Mouse (Mus musculus) embryonic stem cell, embryonic (primary cell): ENCODE measurements around the gene Elmod2.

Source experiments
- CTCF ChIA-PET, 4 experiments: fragments of 300-600 bp in 2 of 4; fragments of 350-600 bp in 2 of 4; sonication (Branson Sonifier 250); formaldehyde crosslinking; loops; one replicate each; lab custom pipeline; 2022; ENCODE audit warnings: inconsistent platforms in 2 of 4; lab: Charles Lee
- POLR2A ChIA-PET, 4 experiments: fragments of 300-600 bp in 2 of 4; fragments of 350-600 bp in 2 of 4; sonication (Branson Sonifier 250); formaldehyde crosslinking; loops; one replicate each; lab custom pipeline; 2022; ENCODE audit warnings: antibody characterized with exemption in 4 of 4, inconsistent platforms in 1 of 4; lab: Charles Lee

The Elmod2 gene

GRCm38 (mm10) chr8:83331899-83332697, at the start of gene Elmod2:
Gene Elmod2 (minus strand): TSS chr8:83332486.
- ChIA-PET CTCF (interaction anchor here in 2 of 4 experiments (0.7 to 1.7 kb wide), 5 partner anchors 9 to 72 kb away, joined by 3 to 6 read pairs (median 4); no protein-coding TSS in a partner anchor), POLR2A (interaction anchor here in 3 of 4 experiments (0.9 to 1.7 kb wide), 13 partner anchors 9 to 264 kb away, joined by 3 to 7 read pairs (median 4); partner anchors contain the start of genes Mgat4d (in 1 of the 3), Ndufb7 (in 1 of the 3) and Tbc1d9 (in 1 of the 3))

GRCm38 (mm10) chr8:83381016-83381415, 48.7 kb upstream of the Elmod2 start:
- ChIA-PET CTCF (interaction anchor here in 2 of 4 experiments (0.6 to 0.7 kb wide), 3 partner anchors 23 to 117 kb away, joined by 3 to 5 read pairs (median 5); no protein-coding TSS in a partner anchor), POLR2A (interaction anchor here in 2 of 4 experiments (0.6 to 1.1 kb wide), 3 partner anchors 10 to 406 kb away, joined by 3 read pairs; no protein-coding TSS in a partner anchor)

DNA sequence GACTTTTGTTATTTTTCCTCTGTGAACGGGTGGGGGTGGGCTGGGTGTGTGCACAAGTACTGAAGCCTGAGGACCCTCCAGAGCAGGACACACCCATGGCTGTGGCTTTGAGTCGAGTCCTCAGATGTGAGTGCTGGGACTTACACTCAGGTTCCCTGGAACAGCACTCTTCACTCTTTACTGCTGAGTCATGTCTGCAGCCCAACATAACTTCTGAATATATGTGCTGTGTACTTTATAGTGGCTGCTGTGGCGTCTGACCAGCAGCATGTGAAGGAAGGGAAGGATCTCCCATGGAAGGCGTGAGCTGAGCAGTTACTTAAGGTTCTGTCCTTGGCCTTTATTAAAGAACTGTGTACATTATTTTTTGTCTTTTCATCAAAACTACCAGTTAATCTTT, 47.9 kb upstream of the Elmod2 start:
- POLR2A ChIA-PET = interaction anchor here in 1 of 4 experiments (0.7 kb wide), 1 partner anchor 47 kb away, joined by 7 read pairs; no protein-coding TSS in a partner anchor
- CTCF ChIA-PET = no interaction called here

- ChIA-PET POLR2A (no interaction called here), CTCF (no interaction called here)
Observed at GRCm38 (mm10) chr8:83377231-83377630, 44.9 kb upstream of the Elmod2 start.

- ChIA-PET POLR2A (no interaction called here), CTCF (interaction anchor here in 3 of 4 experiments (0.5 to 1.0 kb wide), 4 partner anchors 21 to 1155 kb away, joined by 3 to 7 read pairs (median 3); partner anchors contain the start of gene Asf1b (in 1 of the 3))
Observed at GRCm38 (mm10) chr8:83363156-83363769, 31.0 kb upstream of the Elmod2 start.

DNA sequence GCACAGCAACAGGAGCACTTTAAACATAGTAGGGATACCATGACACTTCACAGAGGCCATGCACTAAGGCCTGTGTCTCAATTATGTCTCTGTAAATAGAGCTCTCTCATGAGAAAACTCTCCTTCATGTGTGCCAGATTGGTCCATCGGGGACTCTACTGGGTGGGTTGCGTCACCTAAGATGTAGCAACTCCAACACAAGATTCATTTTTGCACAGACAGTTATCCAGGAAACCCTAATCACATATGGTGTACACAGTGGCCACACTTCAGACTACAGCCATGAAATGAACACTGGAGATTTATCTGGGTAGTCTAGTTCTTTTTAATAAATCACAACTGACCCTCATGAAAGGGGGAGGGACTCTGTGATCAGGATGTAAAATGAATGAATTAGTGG, 19.0 kb upstream of the Elmod2 start:
- POLR2A ChIA-PET = interaction anchor here in 1 of 4 experiments (0.7 kb wide), 1 partner anchor 234 kb away, joined by 6 read pairs; no protein-coding TSS in a partner anchor

GRCm38 (mm10) chr8:83348263-83348662, 16.0 kb upstream of the Elmod2 start, which contains the start of gene Mgat4d:
Gene Mgat4d (plus strand): TSS chr8:83348471.
- ChIA-PET CTCF (interaction anchor here in 1 of 4 experiments (1.0 kb wide), 1 partner anchor 88 kb away, joined by 3 read pairs; no protein-coding TSS in a partner anchor), POLR2A (interaction anchor here in 1 of 4 experiments (1.2 kb wide), 1 partner anchor 16 kb away, joined by 3 read pairs; the partner anchor contains the start of gene Elmod2)

More for the DNA sequence above, 19.0 kb upstream of the Elmod2 start:
- CTCF ChIA-PET = interaction anchor here in 1 of 4 experiments (0.6 kb wide), 1 partner anchor 73 kb away, joined by 3 read pairs; no protein-coding TSS in a partner anchor

GRCm38 (mm10) chr8:83342693-83343092, 10.4 kb upstream of the Elmod2 start:
- ChIA-PET CTCF (interaction anchor here (0.5 to 3.4 kb wide), 28 partner anchors 11 to 1667 kb away, joined by 3 to 57 read pairs (median 4); partner anchors contain the start of genes Elmod2 (in 2 of the 4), Rnf150 (in 1 of the 4) and Ucp1 (in 1 of the 4)), POLR2A (interaction anchor here in 2 of 4 experiments (0.7 to 1.6 kb wide), 3 partner anchors 82 to 1989 kb away, joined by 4 to 7 read pairs (median 4); no protein-coding TSS in a partner anchor)

DNA sequence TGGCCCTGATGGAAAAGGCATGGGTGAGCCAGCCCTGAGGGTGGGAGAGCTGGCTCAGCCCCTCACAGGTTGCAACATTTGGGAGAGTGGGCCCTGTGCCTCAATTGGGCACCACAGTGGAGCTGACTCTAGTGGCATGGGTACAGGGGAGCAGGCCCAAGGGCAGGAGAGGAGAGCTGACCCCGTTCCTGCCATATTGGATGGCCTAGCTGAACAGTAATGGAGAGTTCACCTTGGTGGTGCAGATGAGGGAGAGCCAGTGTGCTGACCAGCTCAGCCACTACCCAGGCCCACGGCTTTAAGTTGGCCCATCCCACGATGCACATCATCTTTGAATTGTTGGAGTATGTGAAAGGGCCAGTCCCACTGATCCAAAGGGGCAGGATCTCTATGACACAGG, 9.8 kb upstream of the Elmod2 start:
- POLR2A ChIA-PET = interaction anchor here in 2 of 4 experiments (1.3 to 1.6 kb wide), 2 partner anchors 81 kb away, joined by 4 to 7 read pairs; no protein-coding TSS in a partner anchor
- CTCF ChIA-PET = interaction anchor here (1.0 to 3.4 kb wide), 9 partner anchors 12 to 109 kb away, joined by 3 to 57 read pairs (median 5); no protein-coding TSS in a partner anchor

DNA sequence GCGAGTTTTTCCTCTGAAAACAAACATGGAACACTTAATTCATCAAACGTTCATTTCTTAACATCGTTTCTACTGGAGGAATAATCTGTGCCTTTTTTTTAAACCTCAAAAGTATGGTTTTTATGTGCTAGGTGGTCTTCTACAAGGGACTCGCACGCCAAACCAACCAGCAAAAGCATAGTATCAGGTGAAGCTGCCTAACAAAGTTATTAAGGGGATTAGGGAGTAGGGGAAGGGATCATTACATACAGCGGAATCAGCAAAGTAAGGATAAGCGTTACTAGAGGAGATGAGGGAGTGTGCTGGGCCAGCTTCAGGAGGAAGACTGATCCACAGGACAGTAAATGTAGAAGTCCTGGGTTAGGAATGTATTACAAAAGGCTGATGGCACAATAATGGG, 578 bp upstream of the Elmod2 start:
- ChIA-PET POLR2A (interaction anchor here in 2 of 4 experiments (1.2 to 1.7 kb wide), 7 partner anchors 10 to 263 kb away, joined by 3 to 7 read pairs (median 5); partner anchors contain the start of gene Tbc1d9 (in 1 of the 2)), CTCF (interaction anchor here in 1 of 4 experiments (1.7 kb wide), 2 partner anchors 10 kb away, joined by 4 to 6 read pairs; no protein-coding TSS in a partner anchor)

DNA sequence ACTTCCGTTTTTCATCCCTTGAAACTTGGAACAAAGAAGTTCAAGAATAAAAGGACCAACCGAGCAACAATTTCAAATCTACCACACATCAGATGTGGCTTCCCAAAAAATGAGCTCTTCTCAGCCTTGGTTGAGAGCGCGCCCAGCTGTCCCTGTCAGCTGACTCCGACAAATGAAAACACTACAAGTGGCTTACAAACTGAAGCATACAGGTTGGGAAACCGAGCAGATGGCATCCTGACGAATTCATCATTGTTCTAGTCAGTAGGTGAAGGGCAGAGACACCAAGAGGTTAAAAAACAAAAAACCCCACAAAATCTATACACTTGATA, 753 bp downstream of the Elmod2 start:
- CTCF ChIA-PET = interaction anchor here in 2 of 4 experiments (1.0 to 1.7 kb wide), 4 partner anchors 9 to 71 kb away, joined by 4 to 6 read pairs (median 4); no protein-coding TSS in a partner anchor
- POLR2A ChIA-PET = interaction anchor here in 3 of 4 experiments (0.6 to 1.7 kb wide), 14 partner anchors 9 to 1202 kb away, joined by 3 to 7 read pairs (median 4); partner anchors contain the start of genes Mgat4d (in 1 of the 3), Ndufb7 (in 1 of the 3) and Tbc1d9 (in 1 of the 3)

DNA sequence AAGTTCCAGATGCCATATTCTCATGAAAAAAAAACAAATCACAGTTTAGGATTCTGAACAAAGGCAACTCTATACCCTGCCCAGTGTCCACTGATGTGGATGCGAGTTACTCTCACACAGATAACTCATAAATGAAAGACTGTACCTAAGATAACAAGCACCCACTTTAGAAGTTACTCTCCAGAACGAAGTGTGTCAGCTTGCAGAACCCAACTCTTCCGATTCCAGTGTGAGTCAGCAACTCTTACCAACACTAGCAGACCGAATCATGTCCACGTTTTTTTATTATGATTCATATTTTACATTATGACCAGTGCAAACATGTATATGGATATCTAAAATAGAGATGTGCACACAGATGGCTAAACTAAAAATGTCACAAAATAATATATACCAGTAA, 4.4 kb downstream of the Elmod2 start:
- CTCF ChIA-PET = no interaction called here
- POLR2A ChIA-PET = interaction anchor here in 2 of 4 experiments (0.6 to 1.1 kb wide), 2 partner anchors 13 to 81 kb away, joined by 3 to 6 read pairs; no protein-coding TSS in a partner anchor

DNA sequence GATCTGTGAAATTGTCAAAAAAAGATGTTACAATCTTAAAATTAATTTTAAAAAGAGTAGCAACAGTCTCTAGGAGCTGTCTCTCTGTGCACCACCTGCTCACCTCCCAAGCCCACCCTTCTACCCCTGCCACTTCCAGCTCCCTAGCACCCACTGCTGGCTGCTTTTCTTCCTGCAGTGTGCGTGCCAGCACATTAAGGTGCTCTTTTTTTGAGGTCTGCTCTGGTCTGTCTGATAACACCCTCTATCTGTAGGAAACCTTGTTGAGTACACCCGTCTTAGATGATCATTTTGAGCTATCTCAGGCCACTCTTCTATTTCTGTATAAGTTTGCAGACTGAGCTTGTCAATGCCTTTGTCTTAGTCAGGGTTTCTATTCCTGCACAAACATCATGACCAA, 9.2 kb downstream of the Elmod2 start:
- CTCF ChIA-PET = interaction anchor here in 3 of 4 experiments (0.5 to 4.8 kb wide), 9 partner anchors 9 to 553 kb away, joined by 3 to 40 read pairs (median 3); partner anchors contain the start of gene Elmod2 (in 1 of the 3)

GRCm38 (mm10) chr8:83322374-83322773, 9.9 kb downstream of the Elmod2 start:
- POLR2A ChIA-PET = interaction anchor here in 3 of 4 experiments (1.1 to 2.1 kb wide), 9 partner anchors 9 to 80 kb away, joined by 3 to 11 read pairs (median 4); partner anchors contain the start of gene Elmod2 (in 2 of the 3)
- CTCF ChIA-PET = interaction anchor here in 3 of 4 experiments (0.5 to 4.8 kb wide), 9 partner anchors 9 to 300 kb away, joined by 3 to 40 read pairs (median 4); partner anchors contain the start of gene Elmod2 (in 1 of the 3)

More for the DNA sequence above, 9.2 kb downstream of the Elmod2 start:
- POLR2A ChIA-PET = interaction anchor here in 3 of 4 experiments (1.1 to 2.1 kb wide), 7 partner anchors 8 to 64 kb away, joined by 3 to 11 read pairs (median 6); partner anchors contain the start of gene Elmod2 (in 2 of the 3)

GRCm38 (mm10) chr8:83320543-83320942, 11.7 kb downstream of the Elmod2 start:
- CTCF ChIA-PET = interaction anchor here in 1 of 4 experiments (1.8 to 4.8 kb wide), 2 partner anchors 31 to 60 kb away, joined by 7 to 40 read pairs; partner anchors contain the start of gene Ucp1
- POLR2A ChIA-PET = interaction anchor here in 3 of 4 experiments (0.7 to 1.5 kb wide), 7 partner anchors 9 to 156 kb away, joined by 3 to 4 read pairs (median 3); partner anchors contain the start of gene Tbc1d9 (in 1 of the 3)

DNA sequence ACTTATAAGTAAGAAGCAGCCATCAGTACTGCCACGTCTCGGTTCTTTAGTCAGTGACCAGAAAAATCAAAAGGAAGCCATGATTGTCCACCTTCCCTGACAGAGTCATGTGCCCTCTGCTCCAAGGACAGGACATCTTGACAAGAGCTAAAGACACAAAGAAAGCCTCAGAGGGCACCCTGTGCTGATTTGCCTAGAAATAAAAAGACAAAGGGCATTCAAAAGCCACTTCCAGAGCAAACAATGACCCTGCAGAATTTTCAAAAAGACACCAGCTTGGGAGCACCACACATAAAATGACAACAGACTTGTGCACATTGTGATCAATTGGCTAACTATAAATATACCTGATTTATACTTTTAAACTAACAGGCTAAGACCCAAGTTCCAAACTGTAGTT, 16.6 kb downstream of the Elmod2 start:
- CTCF ChIA-PET = interaction anchor here in 2 of 4 experiments (1.3 to 2.1 kb wide), 2 partner anchors 27 to 55 kb away, joined by 3 to 7 read pairs; no protein-coding TSS in a partner anchor
- POLR2A ChIA-PET = interaction anchor here in 2 of 4 experiments (0.6 to 1.6 kb wide), 5 partner anchors 13 to 1556 kb away, joined by 3 to 6 read pairs (median 4); partner anchors contain the start of gene Elmod2 (in 1 of the 2)
